Mouse (Mus musculus) bone marrow macrophage, adult 2 months (primary cell): ENCODE data around the gene Abcg4. TPM values are rescaled to one million over a fixed set of nuclear protein-coding genes. Genes with fewer than 3 reads are reported as not detected.
A peak's percentile ranks its signal among the peaks of the same experiment; 100 is the strongest.

Experiments
- H3K27ac ChIP-seq: 2 replicates; pipeline ENCODE4 v1.5.1; 2012; ENCODE audit warnings: low read depth, low read length; ENCODE audit not compliant: insufficient read depth
- H3K4me1 ChIP-seq: 2 replicates; pipeline ENCODE4 v1.6.1; 2012; ENCODE audit warnings: low read length; ENCODE audit not compliant: control insufficient read depth, insufficient read depth
- H3K4me3 ChIP-seq: 2 replicates; pipeline ENCODE4 v1.5.1; 2012; ENCODE audit warnings: mild to moderate bottlenecking, low read length, moderate library complexity; ENCODE audit not compliant: insufficient read depth
- CTCF ChIP-seq: IDR thresholded peaks from 2 replicates; pipeline ENCODE4 v1.5.1; 2012; ENCODE audit warnings: low read depth, mild to moderate bottlenecking, low read length, moderate library complexity
- POLR2A ChIP-seq: IDR thresholded peaks from 2 replicates; pipeline ENCODE4 v1.6.1; 2012; ENCODE audit warnings: mild to moderate bottlenecking, low read depth, low read length, borderline replicate concordance
- polyA plus RNA-seq: library from polyadenylated mRNA; stranded (reverse); fragments of >200 nt; gene quantifications from 2 replicates; pipeline ENCODE4 v1.2.4, GENCODE M21; 2012; ENCODE audit not compliant: missing spikeins, insufficient read depth, insufficient read length

Abcg4 gene
- polyA plus RNA-seq, 1 experiment, result not detected

GRCm38 (mm10) chr9:44233802-44234478 lies 54.5 kb downstream of the Abcg4 start, which contains the start of gene Cbl:
Cbl (minus strand) TSS chr9:44234049.
- H3K4me1 ChIP-seq, result peaks cover 39% of the 10 kb centered on the region
- H3K27ac ChIP-seq, result peak within 1 kb of the TSS; percentile 92
- TF ChIP-seq CTCF (peak; percentile 44), POLR2A (no peak)
- H3K4me3 ChIP-seq, result peak within 1 kb of the TSS; percentile 93

- no peak for TF ChIP-seq CTCF
- no peak for TF ChIP-seq POLR2A
- H3K4me3 ChIP-seq, result peak overlapping the region; percentile 93
- peak overlapping the region; percentile 92 for H3K27ac ChIP-seq
- H3K4me1 ChIP-seq, result peaks cover 43% of the 10 kb centered on the region
Measured at GRCm38 (mm10) chr9:44233021-44233801, 55.2 kb downstream of the Abcg4 start.

- TF ChIP-seq CTCF (no peak), POLR2A (no peak)
- H3K4me3 ChIP-seq, result peak overlapping the region; percentile 48
- peaks cover 48% of the 10 kb centered on the region for H3K4me1 ChIP-seq
- H3K27ac ChIP-seq, result peak overlapping the region; percentile 92
Measured at GRCm38 (mm10) chr9:44231609-44232008, 56.8 kb downstream of the Abcg4 start.

DNA sequence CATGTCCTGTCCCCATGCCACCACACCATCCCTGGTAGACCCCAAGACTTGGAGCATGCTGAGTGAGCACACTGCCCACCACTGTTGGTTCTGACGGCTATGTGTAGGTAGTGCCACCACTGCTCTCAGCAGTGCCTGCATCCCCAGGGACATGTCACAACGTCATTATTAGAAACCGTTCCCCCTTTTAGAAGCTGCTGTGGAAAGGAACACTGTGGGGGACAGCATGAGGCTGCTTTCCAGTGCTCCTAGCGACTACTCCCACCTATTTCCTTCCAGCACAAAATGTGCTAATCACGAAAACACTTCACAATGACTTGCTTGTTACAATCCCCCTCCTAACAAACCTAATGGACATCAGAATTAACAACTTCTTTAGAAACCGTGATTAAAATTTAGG lies 62.4 kb downstream of the Abcg4 start:
- H3K27ac ChIP-seq, result no peak overlapping the region
- TF ChIP-seq CTCF, result no peak
- TF ChIP-seq POLR2A, result no peak
- H3K4me1 ChIP-seq, result peaks cover 41% of the 10 kb centered on the region
- no peak overlapping the region for H3K4me3 ChIP-seq

Other genes with a start within 250 kb of the Abcg4 start
- gene Thy1, start 245.2 kb downstream of the Abcg4 start, polyA plus RNA-seq, result 0.58 TPM in 1 of 2 replicates, not detected in the other
- gene Usp2, start 221.6 kb downstream of the Abcg4 start, polyA plus RNA-seq, result 3.2 and 4.3 TPM in 2 replicates
- not detected in 2 replicates for gene Mfrp, start 186.9 kb downstream of the Abcg4 start, polyA plus RNA-seq
- not detected in 2 replicates for gene C1qtnf5, start 181.4 kb downstream of the Abcg4 start, polyA plus RNA-seq
- not detected in 2 replicates for gene Gm49380, start 175.1 kb downstream of the Abcg4 start, polyA plus RNA-seq
- 24.2 and 25.0 TPM in 2 replicates for gene Rnf26, start 175.1 kb downstream of the Abcg4 start, polyA plus RNA-seq
- 0.29 TPM in 1 of 2 replicates, not detected in the other for gene Mcam, start 154.1 kb downstream of the Abcg4 start, polyA plus RNA-seq
- gene Cbl, start 54.6 kb downstream of the Abcg4 start, polyA plus RNA-seq, result 143 and 171 TPM in 2 replicates
- gene Ccdc153, start 47.9 kb downstream of the Abcg4 start, polyA plus RNA-seq, result not detected in 2 replicates
- not detected in 2 replicates for gene Pdzd3, start 37.1 kb downstream of the Abcg4 start, polyA plus RNA-seq
- 6.6 and 7.1 TPM in 2 replicates for gene Nlrx1, start 20.0 kb downstream of the Abcg4 start, polyA plus RNA-seq
- gene Hinfp, start 17.1 kb upstream of the Abcg4 start, polyA plus RNA-seq, result 23.8 and 28.0 TPM in 2 replicates
- gene C2cd2l, start 31.7 kb upstream of the Abcg4 start, polyA plus RNA-seq, result 19.9 and 24.0 TPM in 2 replicates
- 44.7 and 49.6 TPM in 2 replicates for gene Dpagt1, start 37.4 kb upstream of the Abcg4 start, polyA plus RNA-seq
- gene H2afx, start 46.1 kb upstream of the Abcg4 start, polyA plus RNA-seq, result 43.6 and 57.0 TPM in 2 replicates
- 22.4 and 25.8 TPM in 2 replicates for gene Hmbs, start 55.6 kb upstream of the Abcg4 start, polyA plus RNA-seq
- gene Vps11, start 73.1 kb upstream of the Abcg4 start, polyA plus RNA-seq, result 41.3 and 44.7 TPM in 2 replicates
- 32.8 and 33.6 TPM in 2 replicates for gene Hyou1, start 90.9 kb upstream of the Abcg4 start, polyA plus RNA-seq
- 9.4 and 11.5 TPM in 2 replicates for gene Slc37a4, start 108.2 kb upstream of the Abcg4 start, polyA plus RNA-seq
- 2,665 and 2,801 TPM in 2 replicates for gene Rps25, start 118.5 kb upstream of the Abcg4 start, polyA plus RNA-seq
- gene Trappc4, start 119.0 kb upstream of the Abcg4 start, polyA plus RNA-seq, result 64.9 and 82.4 TPM in 2 replicates
- 39.3 and 50.2 TPM in 2 replicates for gene Ccdc84, start 130.0 kb upstream of the Abcg4 start, polyA plus RNA-seq
- not detected in 2 replicates for gene Foxr1, start 152.5 kb upstream of the Abcg4 start, polyA plus RNA-seq
- gene Upk2, start 166.4 kb upstream of the Abcg4 start, polyA plus RNA-seq, result not detected in 2 replicates
- 6.7 and 9.5 TPM in 2 replicates for gene Bcl9l, start 194.2 kb upstream of the Abcg4 start, polyA plus RNA-seq